Mouse (Mus musculus) central nervous system, embryonic 14 days (tissue): ENCODE data around the gene Tsku. TPM values are rescaled to one million over a fixed set of nuclear protein-coding genes. Genes with fewer than 3 reads are reported as not detected.

Source experiments
- polyA plus RNA-seq: library from polyadenylated mRNA; depleted of rRNA; stranded (reverse); fragments of >200 nt; gene quantifications from 2 replicates; pipeline ENCODE4 v1.2.3, GENCODE M21; 2012; rRNA removed

Tsku gene
- polyA plus RNA-seq: 13.2 and 16.7 TPM in 2 replicates

GRCm38 (mm10) chr7:98361063-98361652 is at the start of gene Tsku:
Tsku (minus strand) TSS chr7:98361328.

GRCm38 (mm10) chr7:98321083-98321482 is 40.0 kb downstream of the Tsku start, which contains the start of gene Acer3:
Acer3 (minus strand) TSS chr7:98321208.

Other genes with a start within 250 kb of the Tsku start
- 25.6 and 26.6 TPM in 2 replicates for gene Myo7a, start 241.8 kb downstream of the Tsku start, polyA plus RNA-seq
- gene Omp, start 215.8 kb downstream of the Tsku start, polyA plus RNA-seq: 0.28 and 0.51 TPM in 2 replicates
- 18.2 and 19.0 TPM in 2 replicates for gene Capn5, start 183.1 kb downstream of the Tsku start, polyA plus RNA-seq
- 0.26 and 0.30 TPM in 2 replicates for gene B3gnt6, start 161.8 kb downstream of the Tsku start, polyA plus RNA-seq
- gene Acer3, start 40.1 kb downstream of the Tsku start, polyA plus RNA-seq: 9.1 and 12.5 TPM in 2 replicates
- gene Gucy2d, start 79.1 kb upstream of the Tsku start, polyA plus RNA-seq: 0.07 and 0.15 TPM in 2 replicates
- 4.3 and 6.8 TPM in 2 replicates for gene Lrrc32, start 128.0 kb upstream of the Tsku start, polyA plus RNA-seq